Mouse (Mus musculus): Measurements from ENCODE around the gene Bcl2l1. TPM values are rescaled to one million over a fixed set of nuclear protein-coding genes. Genes with fewer than 3 reads are reported as not detected.

Gene Bcl2l1
- polyA plus RNA-seq, 1 experiment from 2014 or later, result 109 TPM

GRCm38 (mm10) chr2:152766387-152767123, 65.0 kb downstream of the Bcl2l1 start:
- no peak overlapping the region for H3K4me3 ChIP-seq (ENCODE audit: low read depth, low read length)
- no peaks in the 10 kb centered on the region for H3K9me3 ChIP-seq (ENCODE audit: control insufficient read depth, low read length)
- H3K27me3 ChIP-seq (ENCODE audit: control insufficient read depth, insufficient read depth, low read length), result no peaks in the 10 kb centered on the region
- ATAC-seq (ENCODE audit: insufficient number of reproducible peaks, low FRiP score, low TSS enrichment, low read depth), result peak; percentile 59; the same call in 1 of the 2 replicates
- peak; percentile 98 for DNase-seq (ENCODE audit: low spot score)
- WGBS, result 15% methylated on average over 25 of the region's 25 CpGs
- no peak overlapping the region for H3K9ac ChIP-seq (ENCODE audit: low read length)
- H3K36me3 ChIP-seq (ENCODE audit: control insufficient read depth, insufficient read depth, low read length), result no peaks in the 10 kb centered on the region
- H3K4me2 ChIP-seq (ENCODE audit: low read depth, severe bottlenecking), result peak overlapping the region; percentile 25; the same call in 1 of the 2 replicates
- peak overlapping the region; percentile 58; the same call in 1 of the 2 replicates for H3K27ac ChIP-seq (replicated peaks; ENCODE audit: low read depth, low read length)
- H3K4me1 ChIP-seq (ENCODE audit: control insufficient read depth, insufficient read depth, low read length), result peaks cover 17% of the 10 kb centered on the region; the same call in 1 of the 2 replicates

GRCm38 (mm10) chr2:152765045-152765674, 66.4 kb downstream of the Bcl2l1 start:
- no peak overlapping the region for H3K27ac ChIP-seq (replicated peaks; ENCODE audit: low read depth, low read length)
- H3K4me1 ChIP-seq (ENCODE audit: control insufficient read depth, insufficient read depth, low read length), result peaks cover 17% of the 10 kb centered on the region; the same call in 1 of the 2 replicates
- WGBS, result 41% methylated on average over 7 of the region's 7 CpGs
- no peaks in the 10 kb centered on the region for H3K36me3 ChIP-seq (ENCODE audit: control insufficient read depth, insufficient read depth, low read length)
- no peak overlapping the region for H3K9ac ChIP-seq (ENCODE audit: low read length)
- DNase-seq (ENCODE audit: low spot score) (no peak), ATAC-seq (ENCODE audit: insufficient number of reproducible peaks, low FRiP score, low TSS enrichment, low read depth) (no peak)
- no peak overlapping the region for H3K4me2 ChIP-seq (ENCODE audit: low read depth, severe bottlenecking)
- no peak overlapping the region for H3K4me3 ChIP-seq (ENCODE audit: low read depth, low read length)
- no peaks in the 10 kb centered on the region for H3K27me3 ChIP-seq (ENCODE audit: control insufficient read depth, insufficient read depth, low read length)
- H3K9me3 ChIP-seq (ENCODE audit: control insufficient read depth, low read length), result no peaks in the 10 kb centered on the region

GRCm38 (mm10) chr2:152764172-152765044, 67.1 kb downstream of the Bcl2l1 start:
- Histone ChIP-seq H3K27me3 (ENCODE audit: control insufficient read depth, insufficient read depth, low read length) (no peaks in the 10 kb centered on the region), H3K27ac (replicated peaks; ENCODE audit: low read depth, low read length) (no peak overlapping the region), H3K4me1 (ENCODE audit: control insufficient read depth, insufficient read depth, low read length) (peaks cover 17% of the 10 kb centered on the region; the same call in 1 of the 2 replicates), H3K4me2 (ENCODE audit: low read depth, severe bottlenecking) (no peak overlapping the region), H3K9me3 (ENCODE audit: control insufficient read depth, low read length) (no peaks in the 10 kb centered on the region), H3K36me3 (ENCODE audit: control insufficient read depth, insufficient read depth, low read length) (no peaks in the 10 kb centered on the region), H3K9ac (ENCODE audit: low read length) (0 out of 2 replicates have a peak overlapping the region, but pooled peaks have one; percentile 3), H3K4me3 (ENCODE audit: low read depth, low read length) (no peak overlapping the region)
- no peak for DNase-seq (ENCODE audit: low spot score)
- no peak for ATAC-seq (ENCODE audit: insufficient number of reproducible peaks, low FRiP score, low TSS enrichment, low read depth)
- WGBS, result 15% methylated on average over 14 of the region's 14 CpGs

GRCm38 (mm10) chr2:152763310-152763709, 68.2 kb downstream of the Bcl2l1 start:
- DNase-seq (ENCODE audit: low spot score), result no peak
- 77% methylated on average over 6 of the region's 6 CpGs for WGBS
- H3K27ac ChIP-seq (replicated peaks; ENCODE audit: low read depth, low read length), result no peak overlapping the region

GRCm38 (mm10) chr2:152758351-152758750, 73.2 kb downstream of the Bcl2l1 start:
- ATAC-seq (ENCODE audit: insufficient number of reproducible peaks, low FRiP score, low TSS enrichment, low read depth), result no peak
- DNase-seq (ENCODE audit: low spot score), result no peak
- no peaks in the 10 kb centered on the region for H3K27me3 ChIP-seq (ENCODE audit: control insufficient read depth, insufficient read depth, low read length)
- WGBS, result 63% methylated on average over 4 of the region's 4 CpGs
- no peak overlapping the region for H3K27ac ChIP-seq (replicated peaks; ENCODE audit: low read depth, low read length)
- peaks cover 10% of the 10 kb centered on the region for H3K4me1 ChIP-seq (ENCODE audit: control insufficient read depth, insufficient read depth, low read length)
- H3K36me3 ChIP-seq (ENCODE audit: control insufficient read depth, insufficient read depth, low read length), result no peaks in the 10 kb centered on the region
- no peak overlapping the region for H3K4me2 ChIP-seq (ENCODE audit: low read depth, severe bottlenecking)
- H3K4me3 ChIP-seq (ENCODE audit: low read depth, low read length), result no peak overlapping the region
- H3K9ac ChIP-seq (ENCODE audit: low read length), result no peak overlapping the region
- no peaks in the 10 kb centered on the region for H3K9me3 ChIP-seq (ENCODE audit: control insufficient read depth, low read length)

More at GRCm38 (mm10) chr2:152763310-152763709, 68.2 kb downstream of the Bcl2l1 start:
- Histone ChIP-seq H3K4me3 (ENCODE audit: low read depth, low read length) (no peak overlapping the region), H3K9me3 (ENCODE audit: control insufficient read depth, low read length) (no peaks in the 10 kb centered on the region), H3K9ac (ENCODE audit: low read length) (no peak overlapping the region), H3K36me3 (ENCODE audit: control insufficient read depth, insufficient read depth, low read length) (no peaks in the 10 kb centered on the region), H3K4me1 (ENCODE audit: control insufficient read depth, insufficient read depth, low read length) (peaks cover 17% of the 10 kb centered on the region; the same call in 1 of the 2 replicates), H3K27me3 (ENCODE audit: control insufficient read depth, insufficient read depth, low read length) (no peaks in the 10 kb centered on the region), H3K4me2 (ENCODE audit: low read depth, severe bottlenecking) (no peak overlapping the region)
- ATAC-seq (ENCODE audit: insufficient number of reproducible peaks, low FRiP score, low TSS enrichment, low read depth), result no peak

GRCm38 (mm10) chr2:152757478-152757877, 74.0 kb downstream of the Bcl2l1 start:
- Histone ChIP-seq H3K9ac (ENCODE audit: low read length) (no peak overlapping the region), H3K27ac (replicated peaks; ENCODE audit: low read depth, low read length) (no peak overlapping the region), H3K9me3 (ENCODE audit: control insufficient read depth, low read length) (no peaks in the 10 kb centered on the region), H3K4me3 (ENCODE audit: low read depth, low read length) (no peak overlapping the region), H3K36me3 (ENCODE audit: control insufficient read depth, insufficient read depth, low read length) (no peaks in the 10 kb centered on the region), H3K4me1 (ENCODE audit: control insufficient read depth, insufficient read depth, low read length) (peaks cover 10% of the 10 kb centered on the region), H3K4me2 (ENCODE audit: low read depth, severe bottlenecking) (no peak overlapping the region), H3K27me3 (ENCODE audit: control insufficient read depth, insufficient read depth, low read length) (no peaks in the 10 kb centered on the region)
- ATAC-seq (ENCODE audit: insufficient number of reproducible peaks, low FRiP score, low TSS enrichment, low read depth), result no peak
- DNase-seq (ENCODE audit: low spot score), result no peak
- 62% methylated on average over 2 of the region's 2 CpGs for WGBS

- Histone ChIP-seq H3K27me3 (ENCODE audit: control insufficient read depth, insufficient read depth, low read length) (no peaks in the 10 kb centered on the region), H3K4me1 (ENCODE audit: control insufficient read depth, insufficient read depth, low read length) (peaks cover 10% of the 10 kb centered on the region), H3K4me2 (ENCODE audit: low read depth, severe bottlenecking) (no peak overlapping the region), H3K4me3 (ENCODE audit: low read depth, low read length) (no peak overlapping the region), H3K9ac (ENCODE audit: low read length) (no peak overlapping the region), H3K9me3 (ENCODE audit: control insufficient read depth, low read length) (no peaks in the 10 kb centered on the region), H3K36me3 (ENCODE audit: control insufficient read depth, insufficient read depth, low read length) (no peaks in the 10 kb centered on the region), H3K27ac (replicated peaks; ENCODE audit: low read depth, low read length) (no peak overlapping the region)
- DNase-seq (ENCODE audit: low spot score) (no peak), ATAC-seq (ENCODE audit: insufficient number of reproducible peaks, low FRiP score, low TSS enrichment, low read depth) (no peak)
- 69% methylated on average over 17 of the region's 17 CpGs for WGBS
Measured at GRCm38 (mm10) chr2:152756474-152757393, 74.8 kb downstream of the Bcl2l1 start.
